Mouse (Mus musculus) CH12.LX (cell line): ENCODE results near the gene Grtp1. TPM values are rescaled to one million over a fixed set of nuclear protein-coding genes. Genes with fewer than 3 reads are reported as not detected.

Experiments used
- DNase-seq: peaks from one replicate; pipeline ENCODE4 v3.0.0-alpha.2; 2013; ENCODE audit errors: extremely low read depth
- H3K27ac ChIP-seq: 2 replicates; pipeline ENCODE4 v1.5.1; 2012; ENCODE audit warnings: low read depth, mild to moderate bottlenecking, control low read depth, moderate library complexity; ENCODE audit not compliant: insufficient read depth
- H3K27me3 ChIP-seq: replicated peaks from 2 replicates; pipeline ENCODE3; 2012; ENCODE audit warnings: inconsistent platforms
- H3K36me3 ChIP-seq, 2 experiments: replicated peaks in 1 of 2; 2 replicates each; pipeline versions ENCODE3 to v1.6.1; 2012; ENCODE audit warnings: inconsistent platforms in 1 of 2, low read length in 1 of 2, mild to moderate bottlenecking in 1 of 2, mixed read lengths in 1 of 2, moderate library complexity in 1 of 2; ENCODE audit not compliant: control insufficient read depth in 1 of 2, insufficient read depth in 1 of 2
- H3K4me1 ChIP-seq, 2 experiments: 2 replicates each; pipeline ENCODE4 v1.6.1; 2012; ENCODE audit warnings: inconsistent platforms in 1 of 2, moderate library complexity in 1 of 2; ENCODE audit not compliant: insufficient read depth in 2 of 2, control insufficient read depth in 1 of 2
- H3K4me2 ChIP-seq: 2 replicates; pipeline ENCODE4 v1.6.1; 2012; ENCODE audit warnings: low read depth, mild to moderate bottlenecking, control low read depth; ENCODE audit not compliant: poor library complexity, insufficient read depth, severe bottlenecking
- H3K4me3 ChIP-seq, 3 experiments: fragments of 150-350 bp in 1 of 3; sonication (generic) in 1 of 3; replicated peaks in 1 of 3; 2 replicates each; pipeline versions ENCODE3 to v1.5.1; 2011 to 2012; ENCODE audit warnings: low read depth in 2 of 3, low read length in 2 of 3, mild to moderate bottlenecking in 2 of 3, moderate library complexity in 2 of 3, control low read depth in 1 of 3, improper control_type of control experiment in 1 of 3, inconsistent platforms in 1 of 3, mixed read lengths in 1 of 3; ENCODE audit not compliant: poor library complexity in 1 of 3
- H3K79me2 ChIP-seq: replicated peaks from 2 replicates; pipeline ENCODE4 v1.6.1; 2012; ENCODE audit warnings: mild to moderate bottlenecking, moderate library complexity; ENCODE audit not compliant: control insufficient read depth, poor library complexity, insufficient read depth, severe bottlenecking; ENCODE audit errors: extremely low read depth
- H3K9ac ChIP-seq: 2 replicates; pipeline ENCODE4 v1.6.1; 2012; ENCODE audit warnings: low read depth, mild to moderate bottlenecking, control low read depth, moderate library complexity; ENCODE audit not compliant: insufficient read depth
- H3K9me3 ChIP-seq: replicated peaks from 2 replicates; pipeline ENCODE3; 2012; ENCODE audit warnings: low read length, inconsistent platforms, mixed read lengths
- CHD1 ChIP-seq: IDR thresholded peaks from 2 replicates; pipeline ENCODE4 v1.6.1; 2012; ENCODE audit warnings: low read depth, low read length, improper control_type of control experiment, inconsistent platforms
- CHD2 ChIP-seq: IDR thresholded peaks from 2 replicates; pipeline ENCODE4 v1.6.1; 2011; ENCODE audit warnings: low read length, improper control_type of control experiment
- CTCF ChIP-seq, 2 experiments: IDR thresholded peaks in 1 of 2; conservative IDR thresholded peaks in 1 of 2; 2 replicates each; pipeline ENCODE4 v1.5.1; 2011 to 2012; ENCODE audit warnings: low read depth in 2 of 2, low read length in 2 of 2, improper control_type of control experiment in 1 of 2, inconsistent platforms in 1 of 2, mild to moderate bottlenecking in 1 of 2, moderate library complexity in 1 of 2
- ELF1 ChIP-seq: IDR thresholded peaks from 2 replicates; pipeline ENCODE4 v1.6.1; 2014; ENCODE audit warnings: low read depth, mild to moderate bottlenecking, inconsistent platforms, low read length, improper control_type of control experiment
- EP300 ChIP-seq: IDR thresholded peaks from 2 replicates; pipeline ENCODE4 v1.6.1; 2011; ENCODE audit warnings: low read length, improper control_type of control experiment
- HCFC1 ChIP-seq: IDR thresholded peaks from 2 replicates; pipeline ENCODE4 v1.6.1; 2012; ENCODE audit warnings: low read depth, mild to moderate bottlenecking, inconsistent platforms, low read length, improper control_type of control experiment
- JUN ChIP-seq: IDR thresholded peaks from 2 replicates; pipeline ENCODE4 v1.6.1; 2011; ENCODE audit warnings: low read depth, mild to moderate bottlenecking, low read length, improper control_type of control experiment, moderate library complexity; ENCODE audit not compliant: insufficient read depth
- JUND ChIP-seq: conservative IDR thresholded peaks from 2 replicates; pipeline ENCODE4 v1.6.1; 2011; ENCODE audit warnings: low read depth, low read length, improper control_type of control experiment
- MAFK ChIP-seq: IDR thresholded peaks from 2 replicates; pipeline ENCODE4 v1.6.1; 2011; ENCODE audit warnings: low read length, improper control_type of control experiment; ENCODE audit not compliant: insufficient replicate concordance
- MAZ ChIP-seq: IDR thresholded peaks from 2 replicates; pipeline ENCODE4 v1.6.1; 2012; ENCODE audit warnings: low read depth, mild to moderate bottlenecking, inconsistent platforms, low read length, improper control_type of control experiment, moderate library complexity
- MXI1 ChIP-seq: IDR thresholded peaks from 2 replicates; pipeline ENCODE4 v1.6.1; 2011; ENCODE audit warnings: mild to moderate bottlenecking, low read depth, low read length, improper control_type of control experiment
- MYC ChIP-seq: IDR thresholded peaks from 2 replicates; pipeline ENCODE4 v1.6.1; 2011; ENCODE audit warnings: low read depth, mild to moderate bottlenecking, improper control_type of control experiment, low read length
- NRF1 ChIP-seq: IDR thresholded peaks from 2 replicates; pipeline ENCODE4 v1.6.1; 2014; ENCODE audit warnings: low read depth, mild to moderate bottlenecking, inconsistent platforms, low read length, improper control_type of control experiment, moderate library complexity
- POLR2A ChIP-seq: IDR thresholded peaks from 2 replicates; pipeline ENCODE4 v1.6.1; 2011; ENCODE audit warnings: low read depth, mild to moderate bottlenecking, improper control_type of control experiment, low read length
- POLR2AphosphoS2 ChIP-seq: IDR thresholded peaks from 2 replicates; pipeline ENCODE4 v1.6.1; 2011; ENCODE audit warnings: low read depth, low read length, improper control_type of control experiment
- RCOR1 ChIP-seq: conservative IDR thresholded peaks from 2 replicates; pipeline ENCODE4 v1.6.1; 2012; ENCODE audit warnings: low read depth, mild to moderate bottlenecking, inconsistent platforms, low read length, improper control_type of control experiment
- SIN3A ChIP-seq: IDR thresholded peaks from 2 replicates; pipeline ENCODE4 v1.6.1; 2012; ENCODE audit warnings: low read length, improper control_type of control experiment, inconsistent platforms
- SMC3 ChIP-seq: IDR thresholded peaks from 2 replicates; pipeline ENCODE4 v1.6.1; 2011; ENCODE audit warnings: low read depth, low read length, improper control_type of control experiment
- USF2 ChIP-seq: conservative IDR thresholded peaks from 2 replicates; pipeline ENCODE4 v1.6.1; 2011; ENCODE audit warnings: low read depth, low read length, improper control_type of control experiment
- ZKSCAN1 ChIP-seq: IDR thresholded peaks from 2 replicates; pipeline ENCODE4 v1.6.1; 2012; ENCODE audit warnings: low read depth, inconsistent platforms, low read length, improper control_type of control experiment, borderline replicate concordance
- ZMIZ1 ChIP-seq: IDR thresholded peaks from 2 replicates; pipeline ENCODE4 v1.6.1; 2012; ENCODE audit warnings: low read depth, mild to moderate bottlenecking, inconsistent platforms, low read length, improper control_type of control experiment
- ZNF384 ChIP-seq: IDR thresholded peaks from 2 replicates; pipeline ENCODE4 v1.6.1; 2012; ENCODE audit warnings: low read depth, low read length, improper control_type of control experiment, inconsistent platforms
- dilution Hi-C: fragments of 300-500 bp; cut with MboI; formaldehyde crosslinking; loops from 2 replicates; pipeline ENCODE4 v1.14.3; 2020; ENCODE audit warnings: low sequenced_read_pairs; ENCODE audit not compliant: extremely low pct_unique_long_range_greater_than_20kb, extremely low pct_ligation_motif_present
- in situ Hi-C: fragments of 300-500 bp; cut with MboI; formaldehyde crosslinking; loops from 3 replicates; pipeline ENCODE4 v1.14.3; 2019; ENCODE audit warnings: low sequenced_read_pairs, low pct_ligation_motif_present, low pct_unique_long_range_greater_than_20kb, mixed read lengths
- polyA plus RNA-seq: library from polyadenylated mRNA; unstranded; fragments of >175 nt; gene quantifications from 2 replicates; pipeline ENCODE4 v1.2.1, GENCODE M21; 2012; ENCODE audit warnings: low read depth; ENCODE audit not compliant: insufficient read length
- total RNA-seq, 2 experiments: library from RNA; depleted of rRNA; stranded (reverse); fragments of 300-350 nt in 1 of 2; fragments of >200 nt in 1 of 2; gene quantifications; 2 replicates each; pipeline ENCODE4 v1.2.3; 2012 to 2014

Gene Grtp1
- total and polyA plus RNA-seq, 3 experiments, result 0.04 to 0.13 TPM; not detected in 1

DNA sequence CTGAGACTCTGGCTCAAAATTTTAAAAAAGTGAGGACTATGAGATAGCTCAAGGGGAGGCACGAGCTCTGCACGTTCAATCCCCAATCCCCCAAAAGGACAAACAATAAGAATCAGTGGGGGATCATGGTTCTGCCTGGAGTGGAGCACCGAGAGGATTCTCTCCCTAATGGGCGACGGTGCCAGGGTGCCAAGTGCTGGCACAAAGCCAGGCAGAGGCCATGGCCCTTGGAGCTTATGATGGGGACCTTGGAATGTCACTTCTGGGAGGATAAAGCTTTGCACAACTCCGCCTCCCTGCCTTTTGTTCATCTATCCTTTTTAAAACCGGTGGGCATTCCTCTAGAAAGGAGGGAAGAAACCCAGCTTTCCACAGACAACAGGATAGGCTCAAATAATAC lies 12.8 kb downstream of the Grtp1 start:
- Histone ChIP-seq H3K36me3 (no peaks in the 10 kb centered on the region), H3K4me1 (no peaks in the 10 kb centered on the region)
- dilution Hi-C loops, result no loop called here

GRCm38 (mm10) chr8:13187229-13187628 lies 13.2 kb downstream of the Grtp1 start:
- Histone ChIP-seq H3K9ac (no peak overlapping the region), H3K4me2 (no peak overlapping the region), H3K36me3 (no peaks in the 10 kb centered on the region), H3K27me3 (peaks cover 92% of the 10 kb centered on the region), H3K79me2 (no peaks in the 10 kb centered on the region), H3K4me1 (no peaks in the 10 kb centered on the region), H3K9me3 (no peaks in the 10 kb centered on the region)
- no peak for DNase-seq
- in situ Hi-C loops (no loop called here), dilution Hi-C loops (no loop called here)
- TF ChIP-seq MAZ (no peak), POLR2AphosphoS2 (no peak), SMC3 (no peak), RCOR1 (no peak), SIN3A (no peak), MAFK (no peak), ZKSCAN1 (no peak), USF2 (no peak), EP300 (no peak), JUND (no peak), CHD1 (no peak), MXI1 (no peak), CTCF (conservative IDR thresholded peaks at IDR 0.05 in 1 of 2, IDR thresholded peaks at IDR 0.05 in 1 of 2; ENCODE audit: low read depth in 2 of 2, low read length in 2 of 2) (no peak)
- TF ChIP-seq, all 38 proteins: peak for 0
- no peak overlapping the region for H3K4me3 ChIP-seq
- H3K27ac ChIP-seq, result no peak overlapping the region

More for the DNA sequence above, 12.8 kb downstream of the Grtp1 start:
- in situ Hi-C loops, result no loop called here
- Histone ChIP-seq H3K27ac (no peak overlapping the region), H3K79me2 (no peaks in the 10 kb centered on the region), H3K4me2 (no peak overlapping the region), H3K9ac (no peak overlapping the region), H3K4me3 (no peak overlapping the region), H3K27me3 (peaks cover 92% of the 10 kb centered on the region), H3K9me3 (no peaks in the 10 kb centered on the region)
- TF ChIP-seq ZMIZ1 (no peak), EP300 (no peak), POLR2A (no peak), CHD1 (no peak), MYC (no peak), HCFC1 (no peak), CHD2 (no peak), ELF1 (no peak), JUN (no peak), NRF1 (no peak), RCOR1 (no peak), ZNF384 (no peak), SIN3A (no peak)
- DNase-seq, result no peak
